Mouse (Mus musculus): Measurements from ENCODE around the gene Tfpi. TPM values are rescaled to one million over a fixed set of nuclear protein-coding genes. Genes with fewer than 3 reads are reported as not detected.

Gene Tfpi
- total and polyA plus RNA-seq, 2 experiments from 2014 or later, result 11.7 to 16.2 TPM

DNA sequence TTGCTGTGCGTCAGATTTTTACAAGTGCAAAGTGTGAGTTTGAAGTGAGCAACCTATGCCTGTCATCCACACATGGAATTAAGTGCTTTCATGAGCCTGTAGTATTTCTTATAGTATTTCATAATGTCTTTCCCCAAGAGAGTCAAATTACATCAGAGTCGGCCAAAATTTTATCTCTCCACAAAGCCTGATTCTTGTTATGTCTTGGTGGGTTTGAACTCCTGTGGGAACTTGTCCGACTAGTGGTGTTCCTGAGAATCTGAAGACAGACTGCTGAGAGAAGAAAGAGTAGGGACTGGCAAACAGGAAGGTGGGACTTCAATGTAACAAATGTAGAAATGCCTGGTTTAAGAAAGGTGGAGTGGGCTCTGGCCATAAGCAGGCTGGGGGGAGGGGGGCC lies 47.7 kb downstream of the Tfpi start:
- Histone ChIP-seq H3K36me3 (ENCODE audit: insufficient read depth) (no peaks in the 10 kb centered on the region), H3K9me3 (ENCODE audit: low read length) (no peaks in the 10 kb centered on the region), H3K4me1 (ENCODE audit: insufficient read depth) (no peaks in the 10 kb centered on the region), H3K9ac (no peak overlapping the region), H3K4me3 (ENCODE audit: low read depth, low read length) (no peak overlapping the region), H3K27ac (ENCODE audit: low read depth, low read length) (no peak overlapping the region), H3K27me3 (ENCODE audit: insufficient read depth, low read length) (no peaks in the 10 kb centered on the region), H3K4me2 (ENCODE audit: low read depth) (no peak overlapping the region)
- no peak for TF ChIP-seq CTCF (IDR thresholded peaks at IDR 0.05; ENCODE audit: low read depth)
- no peak for DNase-seq
- WGBS, result 69% methylated on average over 3 of the region's 3 CpGs
- ATAC-seq, result no peak

- no peak for TF ChIP-seq CTCF (IDR thresholded peaks at IDR 0.05; ENCODE audit: low read depth)
- no peak overlapping the region for H3K4me2 ChIP-seq (ENCODE audit: low read depth)
- H3K36me3 ChIP-seq (ENCODE audit: insufficient read depth), result no peaks in the 10 kb centered on the region
- no peaks in the 10 kb centered on the region for H3K9me3 ChIP-seq (ENCODE audit: low read length)
- ATAC-seq (no peak), DNase-seq (no peak)
- WGBS, result 92% methylated on average over 4 of the region's 4 CpGs
- H3K4me1 ChIP-seq (ENCODE audit: insufficient read depth), result no peaks in the 10 kb centered on the region
- no peak overlapping the region for H3K27ac ChIP-seq (ENCODE audit: low read depth, low read length)
- no peak overlapping the region for H3K4me3 ChIP-seq (ENCODE audit: low read depth, low read length)
- H3K27me3 ChIP-seq (ENCODE audit: insufficient read depth, low read length), result no peaks in the 10 kb centered on the region
- H3K9ac ChIP-seq, result no peak overlapping the region
Observed at GRCm38 (mm10) chr2:84426531-84426930, 50.0 kb downstream of the Tfpi start.

- ATAC-seq (peak; percentile 67), DNase-seq (peak; percentile 25)
- peak within 1 kb of the TSS; percentile 42 for H3K9ac ChIP-seq
- H3K27me3 ChIP-seq (ENCODE audit: insufficient read depth, low read length), result no peaks in the 10 kb centered on the region
- no peaks in the 10 kb centered on the region for H3K9me3 ChIP-seq (ENCODE audit: low read length)
- H3K27ac ChIP-seq (ENCODE audit: low read depth, low read length), result no peak within 1 kb of the TSS
- H3K4me1 ChIP-seq (ENCODE audit: insufficient read depth), result no peaks in the 10 kb centered on the region
- H3K4me3 ChIP-seq (ENCODE audit: low read depth, low read length), result peak within 1 kb of the TSS; percentile 26
- H3K36me3 ChIP-seq (ENCODE audit: insufficient read depth), result no peaks in the 10 kb centered on the region
- 0 out of 2 replicates have a peak, but pooled peaks have one; percentile 3 for TF ChIP-seq CTCF (IDR thresholded peaks at IDR 0.05; ENCODE audit: low read depth)
- peak within 1 kb of the TSS; percentile 59 for H3K4me2 ChIP-seq (ENCODE audit: low read depth)
- under 1% methylated on average over 10 of the region's 10 CpGs for WGBS
Observed at GRCm38 (mm10) chr2:84425138-84425537, 51.4 kb downstream of the Tfpi start, which contains the start of gene Calcrl. Gene Calcrl, minus strand, starts transcription at chr2:84425411.

DNA sequence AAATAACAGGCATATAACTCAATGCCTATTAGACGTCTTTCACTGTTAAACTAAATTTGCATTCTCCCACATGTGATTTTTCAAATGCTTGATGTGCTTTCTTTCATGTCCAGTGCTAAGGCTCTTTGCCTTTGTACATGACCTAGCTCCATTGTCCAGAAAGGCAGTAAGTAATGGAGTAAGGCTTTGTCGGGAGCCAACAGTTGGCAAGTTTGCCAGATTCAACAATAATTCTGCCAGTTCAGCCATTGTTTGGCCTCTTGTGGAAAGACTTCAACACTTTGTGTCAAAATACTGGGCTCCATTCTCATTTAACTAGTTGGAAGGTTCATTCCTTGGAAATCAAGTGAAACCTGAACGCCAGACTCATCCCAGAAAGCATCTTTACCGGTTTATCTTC lies 60.1 kb downstream of the Tfpi start:
- TF ChIP-seq CTCF (IDR thresholded peaks at IDR 0.05; ENCODE audit: low read depth), result no peak
- Histone ChIP-seq H3K9me3 (ENCODE audit: low read length) (0 out of 2 replicates have a peak, but pooled peaks cover 3% of the 10 kb centered on the region), H3K27ac (ENCODE audit: low read depth, low read length) (no peak overlapping the region), H3K4me3 (ENCODE audit: low read depth, low read length) (no peak overlapping the region), H3K27me3 (ENCODE audit: insufficient read depth, low read length) (no peaks in the 10 kb centered on the region), H3K4me2 (ENCODE audit: low read depth) (no peak overlapping the region), H3K36me3 (ENCODE audit: insufficient read depth) (no peaks in the 10 kb centered on the region), H3K9ac (no peak overlapping the region), H3K4me1 (ENCODE audit: insufficient read depth) (no peaks in the 10 kb centered on the region)
- WGBS, result 45% methylated on average over 4 of the region's 4 CpGs
- ATAC-seq (no peak), DNase-seq (no peak)

GRCm38 (mm10) chr2:84409796-84410592 lies 66.6 kb downstream of the Tfpi start:
- no peak for ATAC-seq
- H3K9me3 ChIP-seq (ENCODE audit: low read length), result 0 out of 2 replicates have a peak, but pooled peaks cover 3% of the 10 kb centered on the region
- H3K4me3 ChIP-seq (ENCODE audit: low read depth, low read length), result no peak overlapping the region
- no peak for TF ChIP-seq CTCF (IDR thresholded peaks at IDR 0.05; ENCODE audit: low read depth)
- no peak overlapping the region for H3K27ac ChIP-seq (ENCODE audit: low read depth, low read length)
- no peaks in the 10 kb centered on the region for H3K4me1 ChIP-seq (ENCODE audit: insufficient read depth)
- H3K4me2 ChIP-seq (ENCODE audit: low read depth), result no peak overlapping the region
- H3K27me3 ChIP-seq (ENCODE audit: insufficient read depth, low read length), result no peaks in the 10 kb centered on the region
- no peak overlapping the region for H3K9ac ChIP-seq
- no peaks in the 10 kb centered on the region for H3K36me3 ChIP-seq (ENCODE audit: insufficient read depth)
- DNase-seq, result no peak

DNA sequence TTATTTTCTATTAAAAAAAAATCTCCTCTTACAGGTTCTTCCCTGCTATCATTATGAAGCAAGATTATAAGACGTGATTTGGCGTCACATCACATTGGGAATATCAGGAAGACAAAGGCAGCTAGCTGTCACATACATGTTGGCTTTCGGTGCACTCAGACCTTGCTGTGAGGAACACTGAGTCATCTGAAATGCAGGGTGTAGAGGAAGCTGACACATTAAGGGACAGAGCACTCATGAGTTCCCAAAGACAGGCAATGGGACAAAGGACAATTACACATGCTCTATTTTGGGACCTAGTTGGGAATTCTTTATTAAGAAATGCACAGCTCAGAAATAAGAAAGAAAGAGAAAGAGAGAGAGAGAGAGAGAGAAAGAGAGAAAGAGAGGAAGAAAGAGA lies 71.7 kb downstream of the Tfpi start:
- 86% methylated on average over 3 of the region's 3 CpGs for whole genome bisulfite sequencing
- DNase-seq (no peak), ATAC-seq (no peak)
- Histone ChIP-seq H3K9me3 (ENCODE audit: low read length) (no peaks in the 10 kb centered on the region), H3K4me3 (ENCODE audit: low read depth, low read length) (no peak overlapping the region), H3K27ac (ENCODE audit: low read depth, low read length) (no peak overlapping the region), H3K36me3 (ENCODE audit: insufficient read depth) (no peaks in the 10 kb centered on the region), H3K9ac (no peak overlapping the region), H3K4me1 (ENCODE audit: insufficient read depth) (no peaks in the 10 kb centered on the region), H3K4me2 (ENCODE audit: low read depth) (no peak overlapping the region), H3K27me3 (ENCODE audit: insufficient read depth, low read length) (no peaks in the 10 kb centered on the region)
- no peak for TF ChIP-seq CTCF (IDR thresholded peaks at IDR 0.05; ENCODE audit: low read depth)

- no peak overlapping the region for H3K4me3 ChIP-seq (ENCODE audit: low read depth, low read length)
- H3K27ac ChIP-seq (ENCODE audit: low read depth, low read length), result no peak overlapping the region
- ATAC-seq, result no peak
- 88% methylated on average over 3 of the region's 3 CpGs for WGBS
- TF ChIP-seq CTCF (IDR thresholded peaks at IDR 0.05; ENCODE audit: low read depth), result no peak
- H3K9me3 ChIP-seq (ENCODE audit: low read length), result no peaks in the 10 kb centered on the region
- no peak overlapping the region for H3K4me2 ChIP-seq (ENCODE audit: low read depth)
- H3K27me3 ChIP-seq (ENCODE audit: insufficient read depth, low read length), result no peaks in the 10 kb centered on the region
- H3K36me3 ChIP-seq (ENCODE audit: insufficient read depth), result no peaks in the 10 kb centered on the region
- no peaks in the 10 kb centered on the region for H3K4me1 ChIP-seq (ENCODE audit: insufficient read depth)
- no peak for DNase-seq
- no peak overlapping the region for H3K9ac ChIP-seq
Observed at GRCm38 (mm10) chr2:84402713-84403112, 73.9 kb downstream of the Tfpi start.
